Mouse (Mus musculus): ENCODE results near the gene Ist1.

GRCm38 (mm10) chr8:109714961-109715360, 21.9 kb upstream of the Ist1 start:
- TF ChIP-seq POLR2A (IDR thresholded peaks at IDR 0.05; ENCODE audit: borderline replicate concordance, extremely low read depth, insufficient read depth, insufficient read length, poor library complexity, severe bottlenecking) (no peak), CTCF (IDR thresholded peaks at IDR 0.05; ENCODE audit: borderline replicate concordance, extremely low read depth, insufficient read depth, insufficient read length) (no peak)
